Mouse (Mus musculus): ENCODE measurements around the gene Yif1a. TPM values are rescaled to one million over a fixed set of nuclear protein-coding genes. Genes with fewer than 3 reads are reported as not detected.

Gene Yif1a
- 10 to 100 TPM; 38.1 to 47.5 TPM for total RNA-seq (2021)
- long read RNA-seq, experiment 1, transcript Yif1a-201 (8 exons, 1,488 nt) = major isoform, 70 of 90 reads
- long read RNA-seq, experiment 1, transcript Yif1a-206 (7 exons, 1,018 nt) = minor isoform, 8 of 90 reads
- long read RNA-seq, experiment 1, partial matches to known transcripts = 9 of 90 reads
- long read RNA-seq, experiment 1, other reads (novel, unspliced or antisense) = 3 of 90 reads
- long read RNA-seq, experiment 2, transcript Yif1a-201 (8 exons, 1,488 nt) = major isoform, 62 of 71 reads
- long read RNA-seq, experiment 2, partial matches to known transcripts = 3 of 71 reads
- long read RNA-seq, experiment 2, other reads (novel, unspliced or antisense) = 3 of 71 reads

DNA sequence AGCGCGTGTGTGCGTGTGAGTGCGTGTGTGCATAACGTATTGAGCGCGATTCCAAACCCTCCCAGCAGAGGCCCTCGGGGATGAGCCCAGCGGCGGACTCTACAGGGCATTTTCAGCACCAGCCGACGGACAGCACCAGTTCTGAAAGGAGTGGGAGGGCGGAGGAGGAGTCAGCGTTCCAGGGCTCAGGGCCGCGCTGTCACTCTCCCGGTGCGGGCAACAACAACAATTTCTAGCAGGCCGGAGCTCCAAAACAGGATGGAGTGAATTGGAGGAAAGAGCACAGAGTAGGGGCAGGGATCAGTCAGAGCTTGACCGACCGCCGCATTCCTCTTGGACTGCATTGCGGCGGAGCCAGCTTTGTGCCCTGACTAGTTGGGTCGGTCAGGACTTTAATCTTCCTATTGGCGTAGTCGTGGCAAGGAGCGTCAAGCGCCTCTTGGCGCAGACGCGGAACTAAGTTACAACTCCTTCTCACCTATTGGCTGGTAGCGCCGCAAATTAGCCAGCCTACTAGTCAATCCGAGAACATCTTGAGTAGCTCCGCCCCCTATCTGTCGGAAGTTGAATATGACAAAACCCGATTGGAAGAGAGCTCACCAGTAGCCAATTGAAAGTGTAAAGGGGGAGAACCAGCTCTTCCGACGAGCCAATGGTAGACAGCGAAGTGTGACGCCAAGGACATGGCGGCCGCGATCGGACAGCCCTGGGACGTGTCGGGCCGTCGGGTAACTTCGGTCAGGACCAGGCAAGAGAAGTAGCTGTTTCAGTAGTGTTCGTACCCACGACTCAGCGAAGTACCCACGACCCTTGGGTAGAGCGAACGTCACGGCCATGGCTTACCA is at the start of gene Yif1a:
Yif1a (plus strand) TSS at position 655 of the 845 bp plus-strand sequence.
- DNase-seq = peak; percentile 96

GRCm38 (mm10) chr19:5038709-5039156 is 49.6 kb upstream of the Yif1a start, which contains the start of the genes B4gat1 and AC124502.3:
TSS of gene B4gat1 (plus strand) at chr19:5038826.
TSS of gene AC124502.3 (plus strand) at chr19:5038891.
- DNase-seq = peak; percentile 89

GRCm38 (mm10) chr19:5039301-5040114 is 48.8 kb upstream of the Yif1a start:
- no peak for DNase-seq

GRCm38 (mm10) chr19:5040862-5041523 is 47.3 kb upstream of the Yif1a start, which contains the start of gene Brms1:
TSS of gene Brms1 (plus strand) at chr19:5041354.
- DNase-seq = peak; percentile 88

- no peak for DNase-seq
These were observed 46.8 kb upstream of the Yif1a start for GRCm38 (mm10) chr19:5041588-5041987.

- DNase-seq = no peak
These were observed 42.8 kb upstream of the Yif1a start for GRCm38 (mm10) chr19:5045531-5045930.

DNA sequence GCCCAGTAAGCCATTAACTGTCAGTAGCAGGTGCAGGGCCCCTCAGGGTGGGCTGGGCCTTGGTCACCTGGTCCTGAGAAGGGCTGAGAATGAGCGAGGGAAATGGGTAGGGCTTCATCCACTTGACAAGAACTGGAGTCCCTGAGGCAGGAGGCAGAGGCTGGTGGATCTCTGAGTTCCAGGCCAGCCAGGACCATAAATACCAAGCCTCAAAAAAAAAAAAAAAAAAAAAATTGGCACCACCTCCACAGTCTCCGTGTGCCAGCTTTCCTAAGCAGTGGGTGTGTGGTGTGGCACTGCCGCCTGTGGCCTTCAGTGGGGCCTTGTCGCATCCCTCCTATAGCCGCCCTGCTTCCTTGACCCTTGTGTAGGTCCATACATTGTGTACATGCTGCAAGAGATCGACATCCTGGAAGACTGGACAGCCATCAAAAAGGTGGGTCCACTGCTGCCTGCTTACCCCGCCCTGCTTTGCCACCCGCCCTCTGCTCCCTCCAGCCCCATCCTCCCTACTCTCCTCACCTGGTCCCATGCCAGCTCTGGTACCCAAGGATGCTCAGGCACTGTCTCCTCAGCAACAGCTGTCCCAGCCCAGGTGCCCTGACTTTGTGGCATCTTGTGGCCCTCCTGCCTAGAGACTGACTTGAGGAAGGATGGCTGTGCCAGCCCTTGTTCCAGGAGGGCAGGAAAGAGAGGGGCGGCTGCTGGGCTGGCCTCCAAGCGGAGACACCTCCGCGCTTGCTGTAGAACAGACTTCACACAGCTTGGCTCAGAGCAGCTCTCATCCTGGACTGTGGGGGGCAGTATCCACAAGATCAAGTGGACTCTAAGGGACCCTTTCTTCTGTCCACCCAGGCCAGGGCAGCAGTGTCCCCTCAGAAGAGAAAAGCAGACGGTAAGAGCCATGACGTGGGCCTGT is 39.9 kb upstream of the Yif1a start:
- DNase-seq = no peak

- no peak for DNase-seq
These were observed 39.0 kb upstream of the Yif1a start for GRCm38 (mm10) chr19:5049325-5049724.

GRCm38 (mm10) chr19:5050047-5050905 is 38.1 kb upstream of the Yif1a start, which contains the start of gene Rin1:
TSS of gene Rin1 (plus strand) at chr19:5050481.
- DNase-seq = no peak

GRCm38 (mm10) chr19:5051031-5051430 is 37.3 kb upstream of the Yif1a start:
- no peak for DNase-seq

- no peak for DNase-seq
These were observed 36.8 kb upstream of the Yif1a start for GRCm38 (mm10) chr19:5051515-5051914.

DNA sequence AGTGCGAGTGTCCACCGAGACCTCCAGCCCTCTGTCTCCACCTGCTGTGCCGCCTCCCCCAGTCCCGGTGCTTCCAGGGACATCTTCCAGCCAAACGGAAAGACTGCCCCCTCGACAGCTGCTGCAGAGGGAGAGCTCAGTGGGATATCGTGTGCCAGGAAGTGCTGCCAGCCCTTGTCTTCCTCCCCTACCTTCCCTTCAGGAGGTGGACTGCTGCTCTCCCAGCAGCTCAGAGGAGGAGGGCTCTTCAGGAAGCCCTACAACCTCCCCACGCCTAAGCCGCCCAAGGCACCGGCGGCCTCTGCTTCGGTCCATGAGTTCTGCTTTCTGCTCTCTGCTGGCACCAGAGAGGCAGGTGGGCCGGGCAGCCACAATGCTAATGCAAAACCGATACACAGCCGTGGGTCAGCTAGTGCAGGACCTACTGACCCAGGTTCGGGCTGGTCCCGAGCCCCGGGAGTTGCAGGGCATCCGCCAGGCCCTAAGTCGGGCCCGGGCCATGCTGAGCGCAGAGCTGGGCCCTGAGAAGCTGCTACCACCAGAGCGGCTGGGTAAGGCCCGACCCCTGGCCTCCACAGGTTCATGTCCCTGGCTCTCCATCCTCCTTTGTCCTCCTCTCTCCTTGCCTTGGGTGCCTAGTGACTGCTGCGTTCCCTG is 36.0 kb upstream of the Yif1a start:
- DNase-seq = no peak

- no peak for DNase-seq
These were observed 35.5 kb upstream of the Yif1a start for GRCm38 (mm10) chr19:5052853-5053252.

GRCm38 (mm10) chr19:5053909-5054308 is 34.4 kb upstream of the Yif1a start:
- no peak for DNase-seq

GRCm38 (mm10) chr19:5056251-5056650 is 32.1 kb upstream of the Yif1a start:
- no peak for DNase-seq

- DNase-seq = no peak
These were observed 30.2 kb upstream of the Yif1a start for GRCm38 (mm10) chr19:5057876-5058775.
